Mouse (Mus musculus) macrophage (primary cell): ENCODE measurements at regions not wholly inside any gene's neighbourhood (a gene's known extent, or its start where the extent isn't known, plus 50 kb on each side); places are given as distances from the start of the nearest gene placed in this dataset.

ENCODE experiments used
- H3K27ac ChIP-seq: fragments of 350-480 bp; formaldehyde crosslinking; 2 replicates; pipeline ENCODE4 v1.9.0; 2021
- H3K36me3 ChIP-seq: fragments of 350-480 bp; formaldehyde crosslinking; 2 replicates; pipeline ENCODE4 v1.9.0; 2021; ENCODE audit errors: inconsistent target
- H3K4me3 ChIP-seq: fragments of 350-480 bp; formaldehyde crosslinking; 2 replicates; pipeline ENCODE4 v1.9.0; 2021; ENCODE audit errors: inconsistent target
- H3K79me2 ChIP-seq: fragments of 350-480 bp; formaldehyde crosslinking; 2 replicates; pipeline ENCODE4 v1.9.0; 2021; ENCODE audit errors: inconsistent target
- WGBS: methylation state at CpG from one replicate; pipeline ENCODE4 v1.1.7; 2026; ENCODE audit warnings: inconsistent platforms; ENCODE audit not compliant: missing documents; 5-methylcytosine and 5-hydroxymethylcytosine counted together

GRCm38 (mm10) chr2:75376666-75377065 is 282.4 kb upstream of the Hnrnpa3 start:
- Histone ChIP-seq H3K4me3 (no peak overlapping the region), H3K79me2 (no peaks in the 10 kb centered on the region), H3K27ac (no peak overlapping the region), H3K36me3 (no peaks in the 10 kb centered on the region)
- 84% methylated on average over 5 of the region's 5 CpGs for WGBS

DNA sequence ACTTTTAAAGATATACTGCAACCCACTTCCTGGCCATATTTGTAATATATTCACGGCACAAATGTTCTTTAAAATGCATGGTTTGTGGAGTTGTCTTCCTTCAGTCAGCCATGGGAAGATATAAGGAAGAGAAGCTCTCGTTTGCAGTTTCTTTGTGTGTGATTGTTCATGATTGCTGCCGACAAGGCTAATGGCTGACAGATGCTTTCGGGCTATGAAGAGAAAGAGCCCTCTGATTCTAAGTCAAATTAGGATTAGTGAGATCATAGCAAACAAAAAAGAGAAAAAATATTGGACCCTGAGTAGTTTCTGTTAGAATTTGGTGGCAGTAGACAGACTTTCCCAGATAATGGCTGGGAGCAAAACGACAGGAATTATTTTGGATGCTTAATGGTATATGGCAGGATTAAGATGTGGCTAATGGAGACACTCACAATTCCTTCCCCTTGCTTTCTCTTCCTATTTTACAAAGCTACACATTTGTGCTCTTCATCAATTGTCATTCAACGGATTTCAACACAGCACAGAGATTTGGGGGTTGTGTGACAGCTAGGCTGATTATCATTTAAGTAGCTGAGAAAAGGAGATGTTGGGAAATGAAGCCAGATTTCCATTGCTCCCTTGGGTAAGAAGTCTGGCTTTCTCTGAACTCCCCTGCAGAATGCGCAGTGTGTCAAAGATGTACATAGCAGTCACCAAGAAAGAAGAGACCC is 273.4 kb upstream of the Hnrnpa3 start:
- no peak overlapping the region for H3K4me3 ChIP-seq
- no peaks in the 10 kb centered on the region for H3K36me3 ChIP-seq
- no peak overlapping the region for H3K27ac ChIP-seq
- no peaks in the 10 kb centered on the region for H3K79me2 ChIP-seq
- WGBS = 75% methylated on average over 7 of the region's 7 CpGs

DNA sequence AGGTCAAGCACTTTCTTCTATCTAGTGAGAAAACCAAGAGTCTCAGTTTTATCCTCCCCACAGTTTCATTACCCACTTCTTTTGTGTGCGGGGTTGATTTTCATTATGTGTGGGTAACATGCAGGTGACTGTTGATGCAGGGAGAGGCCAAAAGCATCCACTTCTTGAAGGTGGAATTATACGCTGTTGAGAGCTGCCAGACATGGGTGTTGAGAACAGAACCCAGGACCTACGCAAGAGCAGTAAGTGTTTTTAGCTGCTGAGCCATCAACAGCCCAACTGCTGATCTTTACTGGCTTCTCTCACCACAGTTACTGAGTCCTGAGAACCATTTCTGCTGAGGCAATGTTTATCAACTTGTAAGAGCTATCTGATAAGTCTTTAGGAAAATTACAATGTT is 272.4 kb upstream of the Hnrnpa3 start:
- no peaks in the 10 kb centered on the region for H3K79me2 ChIP-seq
- H3K36me3 ChIP-seq = no peaks in the 10 kb centered on the region
- 96% methylated on average over 3 of the region's 3 CpGs for WGBS
- H3K27ac ChIP-seq = no peak overlapping the region
- H3K4me3 ChIP-seq = no peak overlapping the region

GRCm38 (mm10) chr2:75392041-75392440 is 267.0 kb upstream of the Hnrnpa3 start:
- no peak overlapping the region for H3K4me3 ChIP-seq
- 97% methylated on average over 3 of the region's 3 CpGs for WGBS
- H3K27ac ChIP-seq = no peak overlapping the region
- H3K79me2 ChIP-seq = no peaks in the 10 kb centered on the region
- no peaks in the 10 kb centered on the region for H3K36me3 ChIP-seq

DNA sequence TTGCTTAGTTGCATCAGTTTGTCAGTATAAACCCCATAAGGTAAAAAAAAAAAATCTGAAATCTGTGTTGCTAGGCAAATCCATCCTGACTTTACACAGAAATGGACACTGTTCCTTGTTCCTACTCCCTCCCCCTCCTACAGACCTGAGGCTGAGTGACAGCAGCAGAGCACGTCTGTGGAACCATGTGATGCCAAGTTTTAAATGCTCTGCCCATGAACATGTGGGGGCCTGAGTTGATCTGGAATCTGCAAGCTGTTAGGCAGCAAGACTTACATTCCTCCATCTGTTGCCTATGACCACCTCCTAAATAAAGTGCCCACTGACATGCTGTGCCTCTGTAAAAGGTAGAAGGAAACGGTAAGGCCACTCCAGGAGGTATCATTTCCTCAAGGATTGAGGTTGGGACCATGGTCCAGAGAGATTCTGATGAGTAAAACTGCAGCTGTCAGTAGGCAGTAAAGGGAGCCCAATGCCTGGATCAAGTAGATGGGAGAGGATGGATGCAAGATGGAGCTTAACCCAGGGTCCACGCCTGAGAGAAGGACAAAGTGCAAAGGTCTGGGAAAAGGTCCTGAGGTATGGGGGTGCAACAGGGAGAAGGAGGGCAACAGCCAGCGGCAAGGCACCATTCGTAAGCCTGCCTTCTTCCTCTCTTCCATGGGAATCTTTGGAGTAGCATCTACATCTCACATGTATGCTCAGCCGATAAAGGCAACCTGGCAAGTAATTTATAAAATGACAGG is 264.0 kb upstream of the Hnrnpa3 start:
- H3K4me3 ChIP-seq = no peak overlapping the region

GRCm38 (mm10) chr2:75396016-75396415 is 263.0 kb upstream of the Hnrnpa3 start:
- H3K27ac ChIP-seq = no peak overlapping the region
- no peak overlapping the region for H3K4me3 ChIP-seq
- WGBS = 64% methylated on average over 2 of the region's 2 CpGs
- H3K36me3 ChIP-seq = no peaks in the 10 kb centered on the region
- H3K79me2 ChIP-seq = no peaks in the 10 kb centered on the region

More for the DNA sequence above, 264.0 kb upstream of the Hnrnpa3 start:
- Histone ChIP-seq H3K79me2 (no peaks in the 10 kb centered on the region), H3K36me3 (no peaks in the 10 kb centered on the region), H3K27ac (no peak overlapping the region)
- WGBS = 83% methylated on average over 6 of the region's 6 CpGs

GRCm38 (mm10) chr2:75400291-75400870 is 258.7 kb upstream of the Hnrnpa3 start:
- 81% methylated on average over 7 of the region's 7 CpGs for WGBS
- H3K4me3 ChIP-seq = no peak overlapping the region
- no peaks in the 10 kb centered on the region for H3K36me3 ChIP-seq
- no peak overlapping the region for H3K27ac ChIP-seq
- H3K79me2 ChIP-seq = no peaks in the 10 kb centered on the region

DNA sequence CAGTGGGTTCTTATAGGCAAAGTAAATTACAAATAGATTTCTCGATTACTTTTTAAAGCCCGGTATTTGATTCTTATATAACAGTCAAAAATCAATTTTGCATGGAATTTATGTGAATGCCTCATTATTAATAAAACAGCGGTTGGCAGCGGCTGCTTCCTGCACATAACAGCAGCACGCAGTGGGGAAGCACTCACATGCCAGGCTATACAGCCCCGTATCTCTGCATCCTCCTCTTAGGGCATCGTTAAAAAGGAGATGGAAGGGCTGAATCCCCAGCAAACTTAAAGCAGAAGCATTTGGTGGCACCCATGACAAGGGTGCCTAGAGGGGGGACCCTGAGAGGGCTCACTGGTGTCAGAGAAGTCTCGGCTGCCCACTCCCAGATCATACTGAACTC is 255.3 kb upstream of the Hnrnpa3 start:
- Histone ChIP-seq H3K36me3 (no peaks in the 10 kb centered on the region), H3K27ac (no peak overlapping the region), H3K79me2 (no peaks in the 10 kb centered on the region), H3K4me3 (no peak overlapping the region)
- 88% methylated on average over 7 of the region's 8 CpGs for WGBS

GRCm38 (mm10) chr2:75405524-75406214 is 253.4 kb upstream of the Hnrnpa3 start:
- no peaks in the 10 kb centered on the region for H3K79me2 ChIP-seq
- no peak overlapping the region for H3K27ac ChIP-seq
- H3K4me3 ChIP-seq = no peak overlapping the region
- 94% methylated on average over 13 of the region's 13 CpGs for WGBS
- H3K36me3 ChIP-seq = no peaks in the 10 kb centered on the region

DNA sequence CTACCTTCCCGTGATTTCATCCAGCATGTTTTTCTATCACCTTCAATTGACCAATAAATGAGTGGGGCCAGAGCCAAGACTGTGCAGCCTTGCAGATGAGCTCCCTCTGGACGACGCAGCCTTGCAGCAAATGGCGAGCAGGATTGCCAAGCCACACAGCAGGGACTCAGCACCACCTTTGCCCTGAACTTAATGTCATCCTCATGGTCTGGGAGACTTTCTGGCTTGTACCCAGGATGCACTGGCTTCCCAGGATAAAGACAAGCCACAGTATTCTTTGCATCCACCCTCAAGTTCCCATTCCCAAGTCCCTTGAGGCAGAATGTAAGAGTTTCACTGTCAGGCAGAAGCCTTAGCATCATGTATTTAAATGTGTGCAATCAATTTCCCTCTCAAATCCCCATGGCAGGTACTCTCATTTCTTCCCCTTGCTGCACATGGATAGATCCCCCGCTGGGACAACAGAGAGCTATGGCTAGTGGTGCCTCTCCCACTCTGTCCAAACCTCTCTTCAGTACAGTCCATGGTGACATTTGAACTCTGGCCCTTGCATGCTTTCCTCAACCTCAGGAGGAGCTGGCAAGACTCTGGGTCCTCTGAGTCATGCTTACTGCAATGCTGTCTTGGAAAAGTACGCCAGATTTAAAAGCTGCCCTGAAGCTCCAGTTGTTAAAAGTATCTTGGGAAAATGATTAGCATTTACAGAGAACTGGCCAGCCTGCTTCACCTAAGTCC is 252.2 kb upstream of the Hnrnpa3 start:
- H3K4me3 ChIP-seq = no peak overlapping the region
- WGBS = 86% methylated on average over 6 of the region's 6 CpGs
- H3K79me2 ChIP-seq = no peaks in the 10 kb centered on the region
- no peaks in the 10 kb centered on the region for H3K36me3 ChIP-seq
- no peak overlapping the region for H3K27ac ChIP-seq

GRCm38 (mm10) chr2:75407560-75407959 is 251.5 kb upstream of the Hnrnpa3 start:
- no peak overlapping the region for H3K4me3 ChIP-seq
- no peaks in the 10 kb centered on the region for H3K36me3 ChIP-seq
- H3K27ac ChIP-seq = no peak overlapping the region
- H3K79me2 ChIP-seq = no peaks in the 10 kb centered on the region
- 76% methylated on average over 4 of the region's 4 CpGs for WGBS

GRCm38 (mm10) chr2:75408016-75408415 is 251.0 kb upstream of the Hnrnpa3 start:
- Histone ChIP-seq H3K27ac (no peak overlapping the region), H3K36me3 (no peaks in the 10 kb centered on the region), H3K4me3 (no peak overlapping the region), H3K79me2 (no peaks in the 10 kb centered on the region)
- WGBS = 100% methylated on average over 1 of the region's 2 CpGs

- no peak overlapping the region for H3K4me3 ChIP-seq
- no peak overlapping the region for H3K27ac ChIP-seq
- no peaks in the 10 kb centered on the region for H3K36me3 ChIP-seq
- 94% methylated on average over 7 of the region's 7 CpGs for WGBS
- H3K79me2 ChIP-seq = no peaks in the 10 kb centered on the region
Measured at GRCm38 (mm10) chr2:75409806-75410205, 249.3 kb upstream of the Hnrnpa3 start.

DNA sequence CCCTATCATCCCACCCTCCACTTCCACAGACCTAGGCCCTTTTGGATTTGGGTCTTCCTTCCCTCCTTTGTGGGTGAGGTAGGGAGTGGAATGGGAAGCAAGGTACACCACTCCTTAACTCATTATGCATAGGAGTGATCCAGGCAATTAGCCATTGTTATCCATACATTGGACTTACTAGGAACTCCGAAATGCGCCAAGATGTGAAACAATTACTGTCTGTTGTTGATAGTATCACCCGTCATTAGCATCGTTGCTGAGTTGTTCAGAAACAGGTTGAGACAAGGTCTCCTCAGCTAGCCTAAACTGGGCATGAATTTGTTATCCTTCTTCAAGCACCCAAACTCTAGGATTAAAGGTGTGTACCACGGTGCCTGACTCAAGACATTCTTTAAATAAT is 246.3 kb upstream of the Hnrnpa3 start:
- WGBS = 97% methylated on average over 5 of the region's 5 CpGs
- no peak overlapping the region for H3K4me3 ChIP-seq
- H3K36me3 ChIP-seq = no peaks in the 10 kb centered on the region
- no peaks in the 10 kb centered on the region for H3K79me2 ChIP-seq
- no peak overlapping the region for H3K27ac ChIP-seq
